Mouse (Mus musculus) midbrain, postnatal 0 days (tissue): Measurements from ENCODE around the gene Cdh13. TPM values are rescaled to one million over a fixed set of nuclear protein-coding genes. Genes with fewer than 3 reads are reported as not detected.

Experiments
- ATAC-seq: fragments of 200-750 bp; cut with Nextera tagmentation; 2 replicates; pipeline ENCODE4 v1.8.0; 2017; ENCODE audit warnings: moderate number of reproducible peaks, mild to moderate bottlenecking, moderate TSS enrichment, moderate library complexity; ENCODE audit not compliant: low FRiP score
- DNase-seq: peaks from one replicate; pipeline ENCODE4 v3.0.0-alpha.2; 2015; ENCODE audit warnings: low spot score
- H3K27ac ChIP-seq: fragments of 300-500 bp; sonication (generic); 2 replicates; pipeline ENCODE4 v1.5.1; 2014; ENCODE audit warnings: low read depth, mild to moderate bottlenecking, low read length, mixed read lengths
- H3K27me3 ChIP-seq: fragments of 300-500 bp; sonication (generic); 2 replicates; pipeline ENCODE4 v1.6.1; 2014; ENCODE audit warnings: low read length, control low read depth, mixed read lengths; ENCODE audit not compliant: insufficient read depth
- H3K36me3 ChIP-seq: fragments of 300-500 bp; sonication (generic); 2 replicates; pipeline ENCODE4 v1.6.1; 2014; ENCODE audit warnings: low read length, control low read depth, mixed read lengths; ENCODE audit not compliant: insufficient read depth
- H3K4me1 ChIP-seq: fragments of 300-500 bp; sonication (generic); 2 replicates; pipeline ENCODE4 v1.6.1; 2014; ENCODE audit warnings: mild to moderate bottlenecking, control low read depth, antibody characterized with exemption, low read length, mixed read lengths; ENCODE audit not compliant: insufficient read depth
- H3K4me2 ChIP-seq: fragments of 300-500 bp; sonication (generic); 2 replicates; pipeline ENCODE4 v1.6.1; 2014; ENCODE audit warnings: low read depth, mild to moderate bottlenecking, low read length, mixed read lengths; ENCODE audit not compliant: poor library complexity, severe bottlenecking
- H3K4me3 ChIP-seq: fragments of 300-500 bp; sonication (generic); 2 replicates; pipeline ENCODE4 v1.5.1; 2014; ENCODE audit warnings: low read depth, mild to moderate bottlenecking, low read length, moderate library complexity
- H3K9ac ChIP-seq: fragments of 300-500 bp; sonication (generic); replicated peaks from 2 replicates; pipeline ENCODE4 v1.6.1; 2014; ENCODE audit warnings: mild to moderate bottlenecking, low read length, moderate library complexity, mixed read lengths; ENCODE audit not compliant: poor library complexity, severe bottlenecking
- H3K9me3 ChIP-seq: fragments of 300-500 bp; sonication (generic); 2 replicates; pipeline ENCODE4 v1.6.1; 2016; ENCODE audit warnings: low read length, control low read depth
- CTCF ChIP-seq: IDR thresholded peaks from 2 replicates; pipeline ENCODE4 v1.5.1; 2016; ENCODE audit warnings: antibody characterized with exemption, mild to moderate bottlenecking
- WGBS: fragments of 180-500 bp; shearing (Covaris S2); extraction: QIAGEN DNeasy Blood & Tissue Kit; methylation state at CpG from one replicate; pipeline ENCODE4 v1.1.7; 2014; 5-methylcytosine and 5-hydroxymethylcytosine counted together
- polyA plus RNA-seq: library from polyadenylated mRNA; unstranded; fragments of >200 nt; fragmentation: Nextera tagmentation; extraction: Ambion mirVana; gene quantifications from 2 replicates; pipeline ENCODE4 v1.2.1, GENCODE M21; 2015
- total RNA-seq: library from RNA; depleted of rRNA; stranded (reverse); fragments of >200 nt; gene quantifications from 2 replicates; pipeline ENCODE4 v1.2.3, GENCODE M21; 2014

Cdh13 gene
- total and polyA plus RNA-seq, 2 experiments from 2014 or later: 199 to 203 TPM

DNA sequence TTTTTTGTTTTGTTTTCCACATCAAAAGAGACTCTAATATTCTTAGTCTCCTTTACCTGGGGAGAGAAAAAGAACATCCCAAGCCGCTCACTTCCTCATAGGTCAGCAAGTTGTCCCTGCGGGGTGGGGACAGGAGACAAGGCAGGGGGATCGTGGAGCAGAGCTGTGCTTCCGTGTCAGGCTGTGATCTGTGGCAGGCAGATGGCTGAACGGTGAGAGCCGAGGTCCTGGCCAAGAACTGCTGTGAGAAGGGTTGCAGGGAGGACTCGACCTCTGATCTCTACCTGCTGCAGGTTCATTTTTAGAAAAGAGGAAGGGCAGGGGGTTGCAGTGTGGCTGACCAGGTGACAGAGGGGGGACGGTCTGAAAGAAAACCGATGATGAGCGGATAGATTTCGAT, 749.9 kb downstream of the Cdh13 start:
- no peak overlapping the region for H3K4me2 ChIP-seq
- H3K36me3 ChIP-seq: no peaks in the 10 kb centered on the region
- WGBS: 86% methylated on average over 11 of the region's 11 CpGs
- no peak for TF ChIP-seq CTCF
- DNase-seq: peak; percentile 16
- ATAC-seq: no peak
- no peaks in the 10 kb centered on the region for H3K27me3 ChIP-seq
- no peak overlapping the region for H3K9ac ChIP-seq
- no peaks in the 10 kb centered on the region for H3K9me3 ChIP-seq
- no peak overlapping the region for H3K4me3 ChIP-seq
- H3K4me1 ChIP-seq: no peaks in the 10 kb centered on the region
- H3K27ac ChIP-seq: no peak overlapping the region

DNA sequence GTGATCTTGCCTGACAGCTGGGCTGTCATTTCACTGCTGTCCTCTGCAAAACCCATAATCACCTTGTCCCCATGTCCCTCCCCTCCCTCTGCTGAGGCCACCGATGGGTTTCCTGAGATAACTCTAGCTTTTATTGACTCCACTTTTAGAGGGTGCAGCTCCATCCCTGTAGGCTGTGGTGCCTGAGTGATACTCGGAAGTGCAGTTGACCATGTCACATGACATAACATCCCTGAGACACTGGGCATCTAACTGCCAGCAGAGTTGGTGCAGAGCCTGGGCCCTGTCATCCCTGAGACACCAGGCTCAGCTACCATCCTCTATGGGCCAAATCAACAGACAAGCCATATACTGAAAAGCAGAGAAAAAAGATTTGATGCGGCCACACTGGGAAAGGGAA, 750.5 kb downstream of the Cdh13 start:
- no peaks in the 10 kb centered on the region for H3K36me3 ChIP-seq
- H3K27ac ChIP-seq: no peak overlapping the region
- WGBS: 97% methylated on average over 3 of the region's 3 CpGs
- H3K27me3 ChIP-seq: no peaks in the 10 kb centered on the region
- no peak for TF ChIP-seq CTCF
- no peak overlapping the region for H3K9ac ChIP-seq
- no peak overlapping the region for H3K4me3 ChIP-seq
- H3K9me3 ChIP-seq: no peaks in the 10 kb centered on the region
- ATAC-seq: no peak
- no peak for DNase-seq
- no peak overlapping the region for H3K4me2 ChIP-seq
- no peaks in the 10 kb centered on the region for H3K4me1 ChIP-seq

DNA sequence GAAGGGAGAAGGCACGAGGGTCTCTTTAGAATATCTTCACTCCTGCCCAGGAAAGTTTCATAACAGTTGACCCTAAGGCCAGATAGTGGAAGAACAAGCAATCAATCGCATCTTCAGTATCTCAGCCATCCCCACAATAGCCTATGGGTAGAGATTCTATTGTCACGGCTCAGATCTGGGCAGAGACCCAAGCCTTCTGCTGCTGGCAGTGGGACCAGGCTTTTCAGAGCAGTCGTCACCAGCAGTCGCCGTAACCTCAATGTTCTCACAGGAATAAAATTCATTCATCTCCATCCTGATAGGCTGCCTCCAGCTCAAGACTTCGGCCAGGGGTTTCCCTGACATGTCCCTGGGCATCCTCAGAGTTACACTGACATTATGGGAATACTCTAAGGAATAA, 751.6 kb downstream of the Cdh13 start:
- no peak for TF ChIP-seq CTCF
- Histone ChIP-seq H3K4me1 (no peaks in the 10 kb centered on the region), H3K27me3 (no peaks in the 10 kb centered on the region), H3K27ac (no peak overlapping the region), H3K36me3 (no peaks in the 10 kb centered on the region), H3K9ac (no peak overlapping the region), H3K9me3 (no peaks in the 10 kb centered on the region), H3K4me3 (no peak overlapping the region), H3K4me2 (no peak overlapping the region)
- WGBS: 64% methylated on average over 7 of the region's 7 CpGs
- ATAC-seq: no peak
- DNase-seq: peak; percentile 66

DNA sequence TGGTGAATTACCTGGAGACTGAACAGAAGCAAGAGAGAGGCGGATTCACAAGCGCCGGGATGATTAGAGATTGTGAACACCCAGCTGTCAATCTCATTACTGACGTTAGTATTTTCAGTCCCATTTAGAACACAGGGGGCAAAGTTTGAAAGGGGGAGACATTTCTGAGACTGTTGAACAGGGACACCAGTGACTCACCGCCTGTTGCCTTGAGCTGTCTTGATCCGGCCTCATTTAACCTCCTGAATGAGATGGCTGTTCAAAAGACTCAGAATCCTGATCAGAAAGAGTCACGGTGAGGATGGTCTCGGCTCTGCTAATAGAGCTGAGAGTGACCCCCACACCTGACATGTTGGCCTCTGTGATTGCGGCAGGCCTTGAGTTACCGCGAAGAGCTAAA, 754.0 kb downstream of the Cdh13 start:
- no peak for TF ChIP-seq CTCF
- Histone ChIP-seq H3K9ac (no peak overlapping the region), H3K27ac (no peak overlapping the region), H3K9me3 (no peaks in the 10 kb centered on the region), H3K36me3 (no peaks in the 10 kb centered on the region), H3K4me2 (no peak overlapping the region), H3K4me1 (no peaks in the 10 kb centered on the region), H3K4me3 (no peak overlapping the region), H3K27me3 (no peaks in the 10 kb centered on the region)
- 78% methylated on average over 11 of the region's 11 CpGs for whole genome bisulfite sequencing
- no peak for DNase-seq
- ATAC-seq: no peak

DNA sequence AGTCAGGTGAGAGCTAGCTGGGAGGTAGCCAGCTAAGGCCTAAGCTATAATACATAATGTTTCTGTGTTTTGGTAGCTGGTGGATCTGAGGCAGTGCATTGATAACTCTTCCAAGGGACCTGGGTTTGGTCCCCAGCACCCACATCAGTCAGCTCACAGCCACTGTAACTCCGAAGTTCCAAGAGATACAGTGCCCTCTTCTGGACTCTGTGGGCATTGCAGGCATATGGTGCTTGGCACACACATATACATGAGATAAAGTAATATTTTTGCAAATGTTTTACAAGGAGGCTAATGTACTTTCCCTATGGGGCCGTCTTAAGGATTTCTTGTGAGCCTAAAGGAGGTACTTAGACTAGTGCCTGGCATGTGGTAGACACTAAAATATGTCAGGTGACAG, 755.8 kb downstream of the Cdh13 start:
- Histone ChIP-seq H3K4me1 (no peaks in the 10 kb centered on the region), H3K9ac (no peak overlapping the region), H3K27me3 (no peaks in the 10 kb centered on the region), H3K4me2 (no peak overlapping the region), H3K9me3 (no peaks in the 10 kb centered on the region), H3K4me3 (no peak overlapping the region), H3K36me3 (no peaks in the 10 kb centered on the region), H3K27ac (no peak overlapping the region)
- no peak for DNase-seq
- TF ChIP-seq CTCF: peak; percentile 47
- ATAC-seq: no peak
- 84% methylated on average over 2 of the region's 2 CpGs for WGBS

DNA sequence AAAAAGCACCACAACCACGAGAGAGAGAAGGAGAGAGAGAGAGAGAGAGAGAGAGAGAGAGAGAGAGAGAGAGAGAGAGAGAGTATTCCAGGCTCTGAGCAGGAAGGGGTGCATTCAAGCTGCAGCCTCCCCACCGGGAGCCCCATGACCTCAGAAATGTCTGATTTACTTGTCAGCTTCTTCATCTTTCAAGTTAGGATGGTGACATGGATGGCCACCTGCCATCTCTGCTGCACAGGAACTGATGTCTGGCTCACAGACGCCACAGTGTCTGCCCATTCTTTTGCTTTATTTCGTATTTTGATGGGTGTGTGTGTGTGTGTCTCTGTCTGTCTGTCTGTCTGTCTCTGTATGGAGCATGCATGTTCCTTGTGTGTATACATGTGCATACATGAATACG, 774.3 kb downstream of the Cdh13 start:
- Histone ChIP-seq H3K9me3 (no peaks in the 10 kb centered on the region), H3K27me3 (no peaks in the 10 kb centered on the region), H3K9ac (no peak overlapping the region), H3K4me1 (no peaks in the 10 kb centered on the region; the same call in 1 of the 2 replicates), H3K4me2 (no peak overlapping the region), H3K36me3 (no peaks in the 10 kb centered on the region), H3K27ac (no peak overlapping the region), H3K4me3 (no peak overlapping the region)
- whole genome bisulfite sequencing: 82% methylated on average over 5 of the region's 5 CpGs
- no peak for DNase-seq
- ATAC-seq: no peak
- TF ChIP-seq CTCF: no peak

DNA sequence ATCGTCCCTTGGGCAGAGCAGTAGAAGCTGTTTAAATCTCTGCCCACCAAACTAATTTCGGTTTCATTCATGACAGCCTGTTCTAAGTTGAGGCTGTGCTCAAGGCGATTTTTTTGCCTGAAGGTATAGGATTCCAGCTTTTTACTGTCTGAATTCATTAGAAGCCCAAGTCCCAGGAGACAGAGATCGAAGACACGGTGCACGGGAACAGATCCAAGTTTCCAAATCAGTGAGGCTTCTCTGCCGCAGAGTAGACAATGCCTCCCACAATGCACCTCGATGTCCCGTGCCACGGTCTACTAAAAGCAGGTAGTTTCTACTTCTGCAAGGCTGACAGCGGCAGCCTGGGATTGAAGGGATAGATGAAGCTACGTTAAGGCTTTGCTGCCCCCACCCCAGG, 778.1 kb downstream of the Cdh13 start:
- peak overlapping the region; percentile 21; the same call in 1 of the 2 replicates for H3K4me2 ChIP-seq
- H3K27ac ChIP-seq: no peak overlapping the region
- ATAC-seq: no peak
- no peaks in the 10 kb centered on the region for H3K36me3 ChIP-seq
- WGBS: 35% methylated on average over 12 of the region's 12 CpGs
- peak; percentile 51 for DNase-seq
- no peak for TF ChIP-seq CTCF
- H3K27me3 ChIP-seq: no peaks in the 10 kb centered on the region
- no peaks in the 10 kb centered on the region; the same call in 1 of the 2 replicates for H3K4me1 ChIP-seq
- no peak overlapping the region for H3K4me3 ChIP-seq
- H3K9ac ChIP-seq: no peak overlapping the region
- no peaks in the 10 kb centered on the region for H3K9me3 ChIP-seq
